Mouse (Mus musculus) lung, adult 2 months (tissue): ENCODE measurements around the gene Foxp1. TPM values are rescaled to one million over a fixed set of nuclear protein-coding genes. Genes with fewer than 3 reads are reported as not detected.

Source experiments
- DNase-seq: peaks from one replicate; pipeline ENCODE4 v3.0.0; 2022
- H3K4me1 ChIP-seq: fragments of 200-500 bp; 2 replicates; pipeline ENCODE4 v1.6.1; 2011; ENCODE audit warnings: low read length; ENCODE audit not compliant: control insufficient read depth, insufficient read depth
- H3K4me3 ChIP-seq: fragments of 200-500 bp; replicated peaks from 2 replicates; pipeline ENCODE3; 2011; ENCODE audit warnings: low read depth, mild to moderate bottlenecking, control low read depth, low read length; ENCODE audit errors: extremely low read depth
- CTCF ChIP-seq: fragments of 200-500 bp; IDR thresholded peaks from 2 replicates; pipeline ENCODE4 v1.5.1; 2011; ENCODE audit warnings: mild to moderate bottlenecking, low read length, control low read depth; ENCODE audit not compliant: insufficient read depth
- POLR2A ChIP-seq: fragments of 200-500 bp; IDR thresholded peaks from 2 replicates; pipeline ENCODE4 v1.6.1; 2011; ENCODE audit warnings: low read depth, mild to moderate bottlenecking, control low read depth, low read length, borderline replicate concordance; ENCODE audit errors: extremely low read depth
- WGBS: fragments of 180-500 bp; shearing (Covaris S2); methylation state at CpG from one replicate; pipeline ENCODE4 v1.1.7; 2018; 5-methylcytosine and 5-hydroxymethylcytosine counted together
- polyA plus RNA-seq: library from polyadenylated mRNA; depleted of rRNA; stranded (reverse); fragments of >200 nt; gene quantifications from 2 replicates; pipeline ENCODE4 v1.2.3, GENCODE M21; 2012

Foxp1 gene
- polyA plus RNA-seq, 1 experiment: 135 TPM

DNA sequence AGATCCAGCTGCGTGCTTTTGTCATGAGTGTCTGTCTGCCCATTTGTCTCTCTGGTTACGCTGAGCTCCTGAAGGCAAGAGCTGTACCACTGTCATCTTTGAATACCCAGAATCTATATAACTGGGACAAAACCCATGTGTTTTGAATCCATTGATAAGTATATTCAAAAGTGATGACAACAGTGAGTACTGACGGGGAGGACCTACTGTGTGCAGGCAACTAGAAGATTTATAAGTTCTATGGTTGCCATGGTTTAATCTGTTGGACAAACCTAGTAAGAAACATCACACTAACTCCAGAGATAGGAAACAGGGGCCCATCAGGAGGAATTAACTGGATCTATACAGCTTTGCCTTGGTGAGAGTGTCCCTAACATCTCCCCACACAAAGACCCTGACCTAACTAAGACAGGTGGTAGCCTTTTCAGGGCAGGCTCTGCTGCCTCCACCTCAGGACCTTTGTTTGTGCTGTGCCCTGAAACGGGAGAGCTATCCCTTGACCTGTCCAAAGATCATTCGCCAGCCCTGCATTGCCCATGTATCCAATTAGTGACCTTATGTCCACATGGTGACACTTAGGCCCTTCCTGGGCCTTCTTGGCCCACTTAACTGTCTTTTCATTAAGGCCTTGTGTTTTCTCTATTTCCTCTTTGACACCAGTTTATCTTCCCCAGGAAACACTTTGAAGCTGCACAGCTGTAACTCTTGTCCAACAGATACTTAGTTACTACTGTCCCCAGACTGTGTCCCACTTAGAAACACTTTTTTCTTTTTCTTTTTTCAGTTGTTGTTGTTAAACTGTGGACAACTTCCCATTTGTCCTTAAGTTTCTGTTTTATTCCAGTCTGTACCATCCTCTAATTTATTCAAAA lies 530.4 kb downstream of the Foxp1 start:
- TF ChIP-seq POLR2A (no peak), CTCF (no peak)
- no peak overlapping the region for H3K4me3 ChIP-seq
- H3K4me1 ChIP-seq: peaks cover 43% of the 10 kb centered on the region
- DNase-seq: no peak
- WGBS: 72% methylated on average over 5 of the region's 5 CpGs

DNA sequence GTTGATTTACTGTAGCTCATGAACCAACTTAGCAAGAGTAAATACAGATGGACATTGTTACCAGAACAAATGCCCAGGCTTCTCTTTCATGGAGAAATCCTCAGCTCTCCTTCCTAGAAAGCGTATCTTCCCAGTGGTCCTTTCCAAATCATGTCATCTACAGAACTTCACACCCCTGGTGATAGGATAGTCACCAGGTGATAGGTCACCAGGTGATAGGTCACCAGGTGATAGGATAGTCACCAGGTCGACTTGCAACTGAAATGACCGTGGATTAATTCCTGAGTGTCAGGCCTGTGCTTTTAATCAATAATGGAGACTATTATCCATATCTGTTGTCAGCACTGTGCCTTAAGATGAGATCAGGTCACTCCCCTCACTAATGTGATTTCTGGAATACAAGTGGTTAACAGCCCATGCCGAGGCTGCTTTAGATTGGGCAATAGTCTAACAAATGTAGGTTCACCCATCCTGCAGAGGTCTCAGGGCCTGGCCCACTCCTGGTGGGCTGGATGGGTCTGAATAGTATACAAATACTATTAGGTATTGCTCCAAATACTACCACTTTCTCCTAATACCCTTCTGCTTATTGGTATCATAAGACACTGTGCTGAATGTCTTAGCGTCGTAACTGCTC lies 534.9 kb downstream of the Foxp1 start:
- H3K4me1 ChIP-seq: peaks cover 25% of the 10 kb centered on the region
- 73% methylated on average over 6 of the region's 6 CpGs for WGBS
- DNase-seq: no peak
- TF ChIP-seq CTCF: no peak
- no peak overlapping the region for H3K4me3 ChIP-seq

DNA sequence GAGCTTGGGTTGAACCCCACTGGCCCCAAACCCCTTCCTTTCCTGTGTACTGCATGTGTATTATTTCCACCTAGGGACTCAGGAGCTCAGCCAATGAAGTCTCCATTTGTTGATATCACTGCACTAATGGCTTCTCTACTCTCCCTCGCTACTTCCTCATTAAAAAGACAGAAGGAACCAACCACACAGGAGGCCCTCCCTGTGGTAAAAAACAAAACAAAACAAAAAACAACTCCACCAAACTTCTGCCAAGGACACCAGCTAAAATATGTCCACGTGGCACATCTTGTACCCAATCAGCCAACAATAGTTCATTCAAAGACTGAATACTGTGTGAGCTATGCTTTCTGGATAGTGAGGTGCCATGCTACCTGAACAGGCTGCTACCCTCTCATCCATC lies 537.1 kb downstream of the Foxp1 start:
- 43% methylated on average over 2 of the region's 2 CpGs for WGBS
- TF ChIP-seq CTCF (no peak), POLR2A (no peak)
- Histone ChIP-seq H3K4me3 (no peak overlapping the region), H3K4me1 (peaks cover 19% of the 10 kb centered on the region)
- DNase-seq: no peak

DNA sequence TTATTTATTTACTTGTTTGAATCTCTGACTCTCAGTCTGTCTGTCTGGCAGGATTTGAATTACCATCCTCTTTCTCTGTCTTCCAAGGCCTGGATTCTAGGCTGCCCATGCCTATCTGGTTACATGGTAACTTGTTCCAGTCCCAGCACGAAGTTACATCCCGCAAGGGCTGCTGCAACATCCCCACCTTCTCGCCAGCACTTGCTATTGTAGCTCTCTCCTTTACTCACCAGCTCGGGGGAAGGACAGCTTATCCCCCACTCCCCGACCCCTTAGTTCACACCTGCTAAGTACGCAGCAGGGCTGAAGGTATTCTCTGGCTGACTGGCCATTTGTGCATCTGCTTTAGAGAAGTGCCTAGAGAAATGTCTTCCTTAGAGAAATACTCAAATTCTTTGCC lies 537.9 kb downstream of the Foxp1 start:
- Histone ChIP-seq H3K4me1 (peaks cover 19% of the 10 kb centered on the region), H3K4me3 (no peak overlapping the region)
- TF ChIP-seq POLR2A (no peak), CTCF (no peak)
- DNase-seq: no peak
- 71% methylated on average over 6 of the region's 6 CpGs for WGBS

DNA sequence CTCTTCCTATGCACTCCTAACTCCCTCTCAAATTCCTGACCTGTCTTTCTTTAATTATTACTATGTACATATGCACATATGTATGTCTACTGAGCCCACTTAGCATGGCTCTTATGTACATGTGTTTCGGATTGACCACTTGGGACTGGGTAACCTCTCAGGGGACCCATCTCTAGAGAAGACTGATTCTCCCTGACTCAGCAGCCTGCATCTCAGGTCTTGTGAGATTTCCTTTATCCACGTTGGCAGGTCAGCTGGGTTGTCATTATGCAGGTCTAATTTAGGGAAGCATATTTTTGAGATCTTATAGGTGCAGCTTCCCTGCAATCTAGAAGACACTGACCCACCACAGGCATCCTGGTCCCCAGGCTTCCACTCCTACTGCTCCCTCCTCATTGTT lies 538.5 kb downstream of the Foxp1 start:
- Histone ChIP-seq H3K4me3 (no peak overlapping the region), H3K4me1 (peaks cover 16% of the 10 kb centered on the region)
- no peak for DNase-seq
- TF ChIP-seq CTCF: no peak
- no peak for TF ChIP-seq POLR2A
- 52% methylated on average over 2 of the region's 2 CpGs for WGBS

DNA sequence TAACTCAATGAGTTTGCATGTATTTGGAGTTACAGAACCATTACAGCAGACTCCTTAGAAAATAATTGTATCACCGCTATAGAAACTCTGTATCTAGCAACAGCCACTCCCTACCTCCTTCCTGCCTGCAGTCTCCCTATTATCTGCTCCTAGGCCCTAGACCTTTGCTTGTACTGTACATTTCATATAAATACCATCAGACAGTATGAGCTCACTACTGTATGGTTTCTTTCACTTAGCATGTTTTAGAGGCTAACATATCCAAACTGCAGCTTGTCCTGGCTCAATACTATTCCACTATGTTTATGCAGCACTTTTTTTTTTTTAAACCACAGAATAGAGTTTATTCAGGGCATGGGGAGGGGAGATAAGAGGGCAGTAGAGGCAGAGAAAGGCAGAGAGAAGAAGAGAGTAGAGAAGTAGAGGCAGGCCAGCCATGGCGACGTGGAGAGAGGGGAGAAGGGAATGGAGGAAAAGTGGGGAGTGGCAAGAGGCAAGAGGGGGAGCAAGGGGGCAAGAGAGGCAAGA lies 539.1 kb downstream of the Foxp1 start:
- DNase-seq: no peak
- Histone ChIP-seq H3K4me3 (no peak overlapping the region), H3K4me1 (peaks cover 14% of the 10 kb centered on the region)
- TF ChIP-seq CTCF (no peak), POLR2A (no peak)
- 76% methylated on average over 3 of the region's 3 CpGs for WGBS

DNA sequence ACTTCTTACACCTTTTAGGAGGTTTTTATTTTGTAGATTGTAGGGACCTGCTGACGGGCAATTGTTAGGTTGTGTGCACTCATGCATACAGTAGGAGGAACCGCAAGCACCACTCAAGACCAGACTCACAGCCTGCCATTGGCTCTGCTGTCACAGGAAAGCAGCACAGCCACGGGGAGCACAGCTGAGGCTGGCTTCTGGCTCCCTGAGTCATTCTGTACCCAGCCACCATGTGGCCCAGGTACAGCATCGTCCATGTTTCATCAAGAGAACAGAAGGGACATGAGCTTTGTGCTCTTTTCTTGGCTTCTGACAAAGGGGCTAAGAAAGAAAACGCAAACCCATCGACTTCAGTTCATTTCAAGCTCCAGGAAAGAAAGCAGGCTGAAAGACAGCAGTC lies 541.3 kb downstream of the Foxp1 start:
- WGBS: 74% methylated on average over 6 of the region's 6 CpGs
- TF ChIP-seq POLR2A: no peak
- TF ChIP-seq CTCF: no peak
- no peak overlapping the region for H3K4me3 ChIP-seq
- DNase-seq: no peak
- peaks cover 16% of the 10 kb centered on the region for H3K4me1 ChIP-seq

DNA sequence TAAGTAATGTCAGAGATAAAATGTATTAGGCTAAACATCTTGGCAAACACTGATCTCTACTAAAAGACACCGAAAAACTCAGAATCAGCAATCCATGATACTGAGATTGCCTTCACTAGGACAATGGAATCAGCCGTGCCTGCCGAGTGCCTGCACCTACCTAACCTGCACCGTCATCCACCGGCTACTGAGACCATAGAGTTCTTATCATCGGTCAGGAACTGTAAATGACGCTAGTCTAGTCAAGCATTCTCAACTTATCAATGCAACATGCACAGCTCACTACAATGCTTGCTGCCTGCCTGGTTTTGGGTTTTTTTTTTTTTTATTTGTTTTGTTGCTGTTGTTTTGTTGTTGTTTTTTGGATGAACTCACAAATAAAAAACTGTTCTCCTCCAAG lies 542.1 kb downstream of the Foxp1 start:
- no peak for TF ChIP-seq CTCF
- TF ChIP-seq POLR2A: no peak
- DNase-seq: no peak
- Histone ChIP-seq H3K4me3 (no peak overlapping the region), H3K4me1 (peaks cover 12% of the 10 kb centered on the region)
- 69% methylated on average over 7 of the region's 7 CpGs for whole genome bisulfite sequencing

DNA sequence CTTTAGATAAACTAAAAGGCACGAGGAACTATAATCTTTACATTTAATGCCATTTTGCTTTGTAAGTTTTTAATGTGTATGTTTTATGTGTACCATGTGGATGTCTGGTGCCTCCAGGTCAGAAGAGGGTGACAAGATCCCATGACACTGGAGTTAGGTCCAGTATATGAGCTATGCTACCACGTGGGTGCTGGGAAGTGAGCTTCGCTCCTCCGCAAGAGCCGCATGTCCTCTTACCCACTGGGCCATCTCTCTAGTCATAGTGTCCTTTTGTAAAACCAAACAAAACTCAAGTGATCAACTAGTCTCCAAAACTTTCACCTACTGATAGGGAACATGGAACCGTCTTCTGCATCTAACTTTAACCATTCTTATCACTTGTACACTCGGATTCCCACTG lies 542.5 kb downstream of the Foxp1 start:
- no peak for TF ChIP-seq CTCF
- TF ChIP-seq POLR2A: no peak
- DNase-seq: no peak
- no peak overlapping the region for H3K4me3 ChIP-seq
- H3K4me1 ChIP-seq: peaks cover 9% of the 10 kb centered on the region
- whole genome bisulfite sequencing: 84% methylated on average over 7 of the region's 7 CpGs

DNA sequence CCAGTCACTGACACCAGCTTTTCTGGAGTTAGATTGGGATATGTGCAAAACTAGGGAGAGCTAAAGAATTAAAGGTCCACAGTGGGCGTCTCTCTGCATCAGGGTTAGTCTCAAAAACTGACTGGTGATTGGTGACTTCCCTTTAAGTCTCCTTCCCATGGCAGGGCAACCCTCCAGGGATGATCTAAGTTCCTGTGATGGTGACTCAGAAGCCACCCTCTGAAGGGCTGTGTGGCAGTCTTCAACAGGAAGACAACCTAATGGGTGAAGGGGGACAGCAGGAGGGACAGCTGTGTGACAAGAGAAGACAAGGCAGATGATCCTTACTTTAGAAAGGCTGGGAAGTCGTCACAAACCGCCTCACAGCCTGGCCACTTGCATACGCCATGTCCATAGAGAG lies 544.7 kb downstream of the Foxp1 start:
- whole genome bisulfite sequencing: 78% methylated on average over 4 of the region's 4 CpGs
- no peak for DNase-seq
- TF ChIP-seq POLR2A (no peak), CTCF (no peak)
- Histone ChIP-seq H3K4me3 (no peak overlapping the region), H3K4me1 (peaks cover 5% of the 10 kb centered on the region)
